Mouse (Mus musculus): ENCODE measurements around the gene Hacd3.

DNA sequence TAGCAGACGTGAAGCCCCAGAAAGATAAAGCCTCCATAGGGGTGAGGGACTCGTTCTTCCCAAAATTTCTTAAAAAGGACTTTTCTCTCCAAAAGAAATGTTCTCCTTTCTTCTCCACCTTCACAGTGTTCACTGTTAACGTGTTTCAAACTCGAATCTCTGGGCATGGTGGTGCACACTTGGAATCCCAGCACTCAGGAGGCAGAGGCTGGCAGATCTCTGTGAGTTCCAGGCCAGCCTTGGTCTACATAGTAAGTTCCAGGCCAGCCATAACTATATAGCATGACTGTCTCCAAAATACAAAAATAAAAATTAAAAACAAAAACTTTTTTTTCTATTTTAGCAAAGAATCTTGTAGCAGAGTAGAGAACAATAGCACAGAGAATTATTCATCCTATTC is 1.4 kb downstream of the Hacd3 start:
- no peak for TF ChIP-seq CTCF (IDR thresholded peaks at IDR 0.05; ENCODE audit: borderline replicate concordance, insufficient read depth, low read length)
- no peak for TF ChIP-seq POLR2A (IDR thresholded peaks at IDR 0.05; ENCODE audit: low read depth, low read length)
